Mouse (Mus musculus) ES-E14 (cell line): Measurements from ENCODE around the gene Ccl28.
"Not testable (repeated sequence)": the region's sequence is repeated elsewhere in the genome, so short reads cannot be mapped to it uniquely, and the experiment has no call there.

Experiments
- HCFC1 ChIP-seq: IDR thresholded peaks from 2 replicates; pipeline ENCODE4 v1.6.1; 2012; ENCODE audit warnings: low read length, inconsistent platforms, borderline replicate concordance; ENCODE audit not compliant: insufficient read depth
- MAFK ChIP-seq: IDR thresholded peaks from 2 replicates; pipeline ENCODE4 v1.6.1; 2014; ENCODE audit warnings: mild to moderate bottlenecking, low read depth, low read length, inconsistent platforms; ENCODE audit not compliant: insufficient read depth
- ZC3H11A ChIP-seq: IDR thresholded peaks from 2 replicates; pipeline ENCODE4 v1.6.1; 2012; ENCODE audit warnings: low read depth, mild to moderate bottlenecking, inconsistent platforms, low read length, borderline replicate concordance
- ZNF384 ChIP-seq: IDR thresholded peaks from 2 replicates; pipeline ENCODE4 v1.6.1; 2012; ENCODE audit warnings: low read depth, low read length, inconsistent platforms

GRCm38 (mm10) chr13:119596321-119597211 is 27.1 kb upstream of the Ccl28 start:
- TF ChIP-seq ZC3H11A, ZNF384, HCFC1, MAFK: not testable (repeated sequence)
